Mouse (Mus musculus): ENCODE measurements around the gene Brwd1.

GRCm38 (mm10) chr16:96114729-96115128 lies 32.4 kb upstream of the Brwd1 start:
- TF ChIP-seq CTCF (IDR thresholded peaks at IDR 0.05; ENCODE audit: extremely low read depth, insufficient read length, insufficient replicate concordance, low read depth, low read length) (no peak), POLR2A (IDR thresholded peaks at IDR 0.05; ENCODE audit: low read depth, low read length) (no peak)

All from small intestine, adult 2 months (tissue).